Mouse (Mus musculus): ENCODE measurements around the gene S1pr5.
"Not testable (repeated sequence)": the region's sequence is repeated elsewhere in the genome, so short reads cannot be mapped to it uniquely, and the experiment has no call there.

Gene S1pr5

GRCm38 (mm10) chr9:21197981-21198380 is 50.3 kb downstream of the S1pr5 start:
- DNase-seq: peak; percentile 72

- DNase-seq: peak; percentile 73
Observed at GRCm38 (mm10) chr9:21196521-21197433, 51.5 kb downstream of the S1pr5 start.

GRCm38 (mm10) chr9:21195736-21196505 is 52.3 kb downstream of the S1pr5 start:
- DNase-seq: not testable (repeated sequence)

GRCm38 (mm10) chr9:21194787-21195493 is 53.3 kb downstream of the S1pr5 start:
- no peak for DNase-seq

- DNase-seq: no peak
Observed at GRCm38 (mm10) chr9:21193786-21194185, 54.5 kb downstream of the S1pr5 start.

All from right cerebral cortex, postnatal 4 days (tissue).